Mouse (Mus musculus) skeletal muscle tissue, postnatal 0 days (tissue): Measurements from ENCODE around the gene Zfp616. TPM values are rescaled to one million over a fixed set of nuclear protein-coding genes. Genes with fewer than 3 reads are reported as not detected.

ENCODE experiments used
- polyA plus RNA-seq: library from polyadenylated mRNA; unstranded; fragments of >200 nt; fragmentation: Nextera tagmentation; extraction: Ambion mirVana; gene quantifications from 2 replicates; pipeline ENCODE4 v1.2.1, GENCODE M21; 2015

Zfp616 gene
- polyA plus RNA-seq: not detected in 2 replicates

DNA sequence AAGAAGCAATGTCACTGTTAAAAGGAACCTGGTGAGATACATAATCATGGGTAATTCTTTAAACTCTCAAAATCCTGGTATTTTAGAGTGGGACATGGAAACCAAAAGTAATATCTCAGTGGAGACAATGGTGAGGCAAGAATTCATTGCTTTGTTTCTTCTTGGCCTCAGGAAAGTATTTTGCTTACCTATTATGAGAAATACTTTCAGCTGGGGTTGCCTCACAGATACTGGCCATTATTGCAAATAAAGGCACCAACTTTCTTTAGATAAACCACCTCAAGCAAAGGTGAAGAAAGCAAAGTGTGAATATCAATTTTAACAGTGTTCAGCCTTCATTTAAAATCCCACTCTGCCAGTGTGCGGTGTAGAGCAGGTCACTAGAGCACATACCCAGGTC lies at the start of gene Zfp616:
Gene Zfp616 (plus strand): TSS at position 301 of the 400 bp plus-strand sequence.

DNA sequence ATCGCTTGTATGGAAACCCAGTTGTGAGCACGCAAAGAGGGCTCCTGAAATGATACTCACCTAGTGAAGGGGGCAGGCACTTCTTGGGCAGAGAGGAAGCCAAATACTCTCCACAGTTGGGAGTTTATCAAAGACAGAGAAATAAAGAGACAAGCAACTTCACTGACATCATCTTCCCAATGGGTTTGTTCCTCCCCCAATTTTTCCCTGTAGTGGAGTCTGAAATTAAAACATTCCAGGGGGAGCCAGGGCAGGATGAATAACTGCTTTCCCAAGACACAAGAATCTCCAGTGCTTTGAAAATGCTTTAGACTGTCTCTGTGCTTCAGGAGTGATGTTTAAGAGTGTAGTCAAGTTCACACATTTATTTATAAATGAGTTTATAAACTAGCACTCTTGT lies 13.3 kb upstream of the Zfp616 start, which contains the start of the genes Olfr139 and Olfr399:
Gene Olfr139 (minus strand): TSS at position 101 of the 400 bp plus-strand sequence.
Gene Olfr399 (minus strand): TSS at position 165 of the 400 bp plus-strand sequence.

DNA sequence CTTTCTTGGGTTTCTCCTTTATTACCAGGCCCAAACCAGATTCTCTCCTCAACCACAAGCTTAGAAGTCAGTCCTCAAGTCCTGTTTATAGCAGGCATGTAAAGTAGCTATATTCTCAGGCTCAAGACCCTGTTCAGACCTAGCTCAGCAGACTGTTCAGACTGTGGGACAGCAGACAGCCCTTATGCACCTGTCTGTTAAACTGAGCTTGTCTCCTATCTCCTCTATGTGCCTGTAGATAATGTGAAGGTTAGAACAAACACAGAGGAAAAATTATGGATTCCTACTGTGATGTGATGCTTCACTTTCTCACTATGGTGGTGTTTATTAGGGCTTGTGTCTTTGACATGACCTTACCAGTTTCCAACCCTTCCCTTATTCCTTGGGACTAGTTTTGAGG lies 43.7 kb downstream of the Zfp616 start, which contains the start of gene Olfr401:
Gene Olfr401 (plus strand): TSS at position 301 of the 400 bp plus-strand sequence.

Other genes with a start within 250 kb of the Zfp616 start
- gene Olfr393, start 218.5 kb upstream of the Zfp616 start, polyA plus RNA-seq: not detected in 2 replicates
- gene Olfr394, start 179.2 kb upstream of the Zfp616 start, polyA plus RNA-seq: not detected in 2 replicates
- not detected in 2 replicates for gene Olfr395, start 160.7 kb upstream of the Zfp616 start, polyA plus RNA-seq
- not detected in 2 replicates for gene Olfr23, start 133.3 kb upstream of the Zfp616 start, polyA plus RNA-seq
- not detected in 2 replicates for gene Olfr397, start 109.1 kb upstream of the Zfp616 start, polyA plus RNA-seq
- not detected in 2 replicates for gene Olfr398, start 79.5 kb upstream of the Zfp616 start, polyA plus RNA-seq
- not detected in 2 replicates for gene Olfr139, start 13.4 kb upstream of the Zfp616 start, polyA plus RNA-seq
- gene Olfr399, start 13.3 kb upstream of the Zfp616 start, polyA plus RNA-seq: not detected in 2 replicates
- not detected in 2 replicates for gene Olfr401, start 43.8 kb downstream of the Zfp616 start, polyA plus RNA-seq
- gene Olfr402, start 83.6 kb downstream of the Zfp616 start, polyA plus RNA-seq: not detected in 2 replicates
- gene Olfr403, start 116.3 kb downstream of the Zfp616 start, polyA plus RNA-seq: not detected in 2 replicates
- gene Olfr43, start 141.4 kb downstream of the Zfp616 start, polyA plus RNA-seq: not detected in 2 replicates
- not detected in 2 replicates for gene Olfr406, start 189.9 kb downstream of the Zfp616 start, polyA plus RNA-seq
- not detected in 2 replicates for gene Olfr59, start 213.8 kb downstream of the Zfp616 start, polyA plus RNA-seq